ENCODE assay signal across 21 mouse cellular contexts in genomic region chr6:103033418-103033817, GRCm38 (mm10).
A peak's percentile ranks its signal among the peaks of the same experiment; 100 is the strongest.
DNase-seq lines count a peak whose midpoint lies in the region; ATAC-seq lines count a peak whose summit lies in the region.
"Had no signal": no experiment of that assay in that cellular context is flagged by ENCODE, and none has a peak within 500 bp of the region (broad histone marks: within the 10 kb centered on the region; RNA-seq: fewer than 3 reads in every experiment).

No protein-coding gene starts in this region.

- peak; percentile 3 for DNase-seq in retina, postnatal 1 day
- DNase-seq in retina, embryonic 14.5 days (ENCODE audit: low spot score), result no peak
- DNase-seq in brain, adult 2 months (ENCODE audit: low read depth, low spot score), result peak; percentile 2
- DNase-seq in adrenal gland, postnatal 36 days, result no peak
- DNase-seq: adrenal gland, adult 8-10 months; adrenal gland, postnatal 14 days; B cell, adult 2 months; cerebellum, adult 11-12 months; cerebellum, adult 2 months; cerebellum, adult 9-10 months; cerebellum, postnatal 10 days; cerebellum, postnatal 25 days; embryo, embryonic 11 days had no signal

- peak; percentile 66 to 67; a peak in 3 of 4 replicates for ATAC-seq in hematopoietic stem cell, adult 5-6 weeks (replicated peaks in 1 of 2; ENCODE audit: insufficient read depth in 1 of 2, low FRiP score in 2 of 2, low TSS enrichment in 1 of 2, low read depth in 1 of 2, poor library complexity in 2 of 2, severe bottlenecking in 2 of 2)
- ATAC-seq in megakaryocyte, adult 5-6 weeks (ENCODE audit: poor library complexity, severe bottlenecking), result no peak
- no peak for ATAC-seq in inflammation-experienced regulatory T-cells, adult 6 months
- ATAC-seq: activated CD4-positive, CD25-positive, alpha-beta regulatory T cell, adult 4 months; CD4-positive, CD25-positive, alpha-beta regulatory T cell, adult 4 months; forebrain, embryonic 14.5 days; forebrain, embryonic 16.5 days; Patski had no signal

Comparison
In these comparisons a context has a peak if more than half of its experiments do, and no peak if none do; other contexts are left out.
1. DNase-seq: peak in retina, postnatal 1 day (single experiment) and brain, adult 2 months (single experiment); none in retina, embryonic 14.5 days (single experiment) and adrenal gland, postnatal 36 days (0 of 2).
2. ATAC-seq: peak in hematopoietic stem cell, adult 5-6 weeks (2 of 2); none in megakaryocyte, adult 5-6 weeks (single experiment) and inflammation-experienced regulatory T-cells, adult 6 months (single experiment).